Mouse (Mus musculus): ENCODE data around the gene Wdr20. TPM values are rescaled to one million over a fixed set of nuclear protein-coding genes. Genes with fewer than 3 reads are reported as not detected.

Wdr20 gene
- polyA plus RNA-seq, 1 experiment from 2014 or later, result 21.8 TPM

GRCm38 (mm10) chr12:110764531-110764930 is 26.8 kb downstream of the Wdr20 start:
- Histone ChIP-seq H3K4me1 (replicated peaks; ENCODE audit: control insufficient read depth, insufficient read depth, low read length) (peaks cover 11% of the 10 kb centered on the region), H3K4me2 (replicated peaks) (no peak overlapping the region), H3K27me3 (ENCODE audit: control insufficient read depth, insufficient read depth, low read length) (no peaks in the 10 kb centered on the region), H3K9me3 (ENCODE audit: control insufficient read depth, low read length) (no peaks in the 10 kb centered on the region), H3K36me3 (replicated peaks; ENCODE audit: control insufficient read depth, insufficient read depth) (no peaks in the 10 kb centered on the region), H3K9ac (no peak overlapping the region), H3K4me3 (replicated peaks; ENCODE audit: low read length) (no peak overlapping the region), H3K27ac (no peak overlapping the region)
- 88% methylated on average over 5 of the region's 5 CpGs for WGBS
- DNase-seq (ENCODE audit: low spot score), result no peak
- ATAC-seq (ENCODE audit: low FRiP score), result no peak

DNA sequence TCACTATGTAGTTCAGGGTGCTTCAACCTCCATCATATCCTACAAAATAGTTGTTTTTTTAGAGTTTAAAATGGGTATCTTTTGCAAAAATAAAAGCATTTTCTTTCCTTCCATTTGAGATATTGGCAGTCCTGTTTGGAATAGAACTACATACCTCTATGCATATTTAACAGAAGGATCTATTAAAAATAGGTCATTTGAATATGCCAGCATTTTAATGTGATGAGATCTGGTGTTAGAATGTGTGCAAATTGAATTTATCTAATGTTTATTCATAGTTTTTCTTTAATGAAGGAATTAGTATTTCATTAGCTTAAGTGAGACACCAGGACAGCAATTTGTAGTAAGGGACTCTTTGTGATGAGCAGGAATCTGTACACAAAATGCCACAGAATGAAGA is 30.8 kb downstream of the Wdr20 start:
- Histone ChIP-seq H3K4me3 (replicated peaks; ENCODE audit: low read length) (no peak overlapping the region), H3K27me3 (ENCODE audit: control insufficient read depth, insufficient read depth, low read length) (no peaks in the 10 kb centered on the region), H3K4me1 (replicated peaks; ENCODE audit: control insufficient read depth, insufficient read depth, low read length) (peaks cover 11% of the 10 kb centered on the region), H3K9me3 (ENCODE audit: control insufficient read depth, low read length) (no peaks in the 10 kb centered on the region), H3K27ac (no peak overlapping the region), H3K36me3 (replicated peaks; ENCODE audit: control insufficient read depth, insufficient read depth) (no peaks in the 10 kb centered on the region), H3K4me2 (replicated peaks) (no peak overlapping the region), H3K9ac (no peak overlapping the region)
- no peak for ATAC-seq (ENCODE audit: low FRiP score)
- DNase-seq (ENCODE audit: low spot score), result no peak

- H3K4me1 ChIP-seq (replicated peaks; ENCODE audit: control insufficient read depth, insufficient read depth, low read length), result peaks cover 11% of the 10 kb centered on the region
- no peak for DNase-seq (ENCODE audit: low spot score)
- H3K27me3 ChIP-seq (ENCODE audit: control insufficient read depth, insufficient read depth, low read length), result no peaks in the 10 kb centered on the region
- no peak for ATAC-seq (ENCODE audit: low FRiP score)
- no peak overlapping the region for H3K4me2 ChIP-seq (replicated peaks)
- H3K9me3 ChIP-seq (ENCODE audit: control insufficient read depth, low read length), result no peaks in the 10 kb centered on the region
- H3K4me3 ChIP-seq (replicated peaks; ENCODE audit: low read length), result no peak overlapping the region
- no peaks in the 10 kb centered on the region for H3K36me3 ChIP-seq (replicated peaks; ENCODE audit: control insufficient read depth, insufficient read depth)
- peak overlapping the region; percentile 9; the same call in 1 of the 2 replicates for H3K27ac ChIP-seq
- WGBS, result 70% methylated on average over 6 of the region's 6 CpGs
- H3K9ac ChIP-seq, result no peak overlapping the region
Measured at GRCm38 (mm10) chr12:110769660-110770297, 32.0 kb downstream of the Wdr20 start.

DNA sequence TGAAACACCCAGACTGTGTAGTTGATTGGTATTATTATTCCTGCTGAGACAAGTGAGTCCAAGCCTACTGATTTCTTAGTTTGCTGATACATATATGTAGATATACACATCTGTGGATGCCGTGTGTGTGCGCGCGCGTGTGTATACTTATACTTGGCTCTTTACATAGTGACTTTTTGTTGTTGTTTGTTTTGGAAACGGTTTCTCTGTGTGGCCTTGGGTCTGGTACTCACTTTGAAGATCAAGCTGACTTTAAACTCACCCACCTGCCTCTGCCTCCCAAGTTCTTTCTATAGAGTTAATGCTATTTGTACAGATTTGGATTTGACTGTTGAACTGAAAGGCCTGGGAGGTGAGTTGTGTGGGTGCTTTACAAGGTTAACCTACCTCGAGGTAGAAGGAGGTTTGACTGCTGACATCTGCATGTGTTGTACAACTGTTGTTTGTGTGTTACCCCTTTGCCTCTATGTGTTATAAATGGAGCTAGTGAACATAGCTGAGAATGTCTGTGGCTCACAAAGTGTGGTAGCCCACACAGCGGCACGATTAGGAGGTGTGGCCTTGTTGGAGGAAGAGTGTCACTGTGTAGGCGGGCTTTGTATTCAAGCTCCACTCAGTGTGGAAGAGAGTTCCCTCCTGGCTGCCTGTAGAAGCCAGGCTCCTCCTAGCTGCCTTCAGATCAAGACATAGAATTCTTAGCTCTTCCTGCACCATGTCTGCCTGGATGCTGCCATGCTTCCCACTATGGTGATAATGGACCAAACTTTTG is 32.9 kb downstream of the Wdr20 start:
- Histone ChIP-seq H3K27me3 (ENCODE audit: control insufficient read depth, insufficient read depth, low read length) (no peaks in the 10 kb centered on the region), H3K4me1 (replicated peaks; ENCODE audit: control insufficient read depth, insufficient read depth, low read length) (peaks cover 14% of the 10 kb centered on the region), H3K9ac (no peak overlapping the region), H3K27ac (no peak overlapping the region), H3K36me3 (replicated peaks; ENCODE audit: control insufficient read depth, insufficient read depth) (no peaks in the 10 kb centered on the region), H3K4me3 (replicated peaks; ENCODE audit: low read length) (no peak overlapping the region), H3K9me3 (ENCODE audit: control insufficient read depth, low read length) (no peaks in the 10 kb centered on the region), H3K4me2 (replicated peaks) (no peak overlapping the region)
- ATAC-seq (ENCODE audit: low FRiP score), result no peak
- no peak for DNase-seq (ENCODE audit: low spot score)
- WGBS, result 96% methylated on average over 10 of the region's 10 CpGs

GRCm38 (mm10) chr12:110771961-110772360 is 34.2 kb downstream of the Wdr20 start:
- H3K9ac ChIP-seq, result no peak overlapping the region
- H3K27ac ChIP-seq, result no peak overlapping the region
- no peak overlapping the region for H3K4me3 ChIP-seq (replicated peaks; ENCODE audit: low read length)
- no peak for ATAC-seq (ENCODE audit: low FRiP score)
- DNase-seq (ENCODE audit: low spot score), result no peak
- 92% methylated on average over 6 of the region's 6 CpGs for WGBS
- no peaks in the 10 kb centered on the region for H3K36me3 ChIP-seq (replicated peaks; ENCODE audit: control insufficient read depth, insufficient read depth)
- no peaks in the 10 kb centered on the region for H3K27me3 ChIP-seq (ENCODE audit: control insufficient read depth, insufficient read depth, low read length)
- no peak overlapping the region for H3K4me2 ChIP-seq (replicated peaks)
- H3K4me1 ChIP-seq (replicated peaks; ENCODE audit: control insufficient read depth, insufficient read depth, low read length), result peaks cover 14% of the 10 kb centered on the region
- no peaks in the 10 kb centered on the region for H3K9me3 ChIP-seq (ENCODE audit: control insufficient read depth, low read length)

GRCm38 (mm10) chr12:110775628-110776426 is 38.1 kb downstream of the Wdr20 start:
- H3K4me3 ChIP-seq (replicated peaks; ENCODE audit: low read length), result no peak overlapping the region
- no peak overlapping the region for H3K4me2 ChIP-seq (replicated peaks)
- H3K4me1 ChIP-seq (replicated peaks; ENCODE audit: control insufficient read depth, insufficient read depth, low read length), result 0 out of 2 replicates have a peak, but pooled peaks cover 3% of the 10 kb centered on the region
- no peaks in the 10 kb centered on the region for H3K27me3 ChIP-seq (ENCODE audit: control insufficient read depth, insufficient read depth, low read length)
- DNase-seq (ENCODE audit: low spot score), result no peak
- 79% methylated on average over 5 of the region's 5 CpGs for WGBS
- no peak for ATAC-seq (ENCODE audit: low FRiP score)
- H3K9me3 ChIP-seq (ENCODE audit: control insufficient read depth, low read length), result no peaks in the 10 kb centered on the region
- H3K9ac ChIP-seq, result no peak overlapping the region
- peaks cover 18% of the 10 kb centered on the region for H3K36me3 ChIP-seq (replicated peaks; ENCODE audit: control insufficient read depth, insufficient read depth)
- no peak overlapping the region for H3K27ac ChIP-seq

DNA sequence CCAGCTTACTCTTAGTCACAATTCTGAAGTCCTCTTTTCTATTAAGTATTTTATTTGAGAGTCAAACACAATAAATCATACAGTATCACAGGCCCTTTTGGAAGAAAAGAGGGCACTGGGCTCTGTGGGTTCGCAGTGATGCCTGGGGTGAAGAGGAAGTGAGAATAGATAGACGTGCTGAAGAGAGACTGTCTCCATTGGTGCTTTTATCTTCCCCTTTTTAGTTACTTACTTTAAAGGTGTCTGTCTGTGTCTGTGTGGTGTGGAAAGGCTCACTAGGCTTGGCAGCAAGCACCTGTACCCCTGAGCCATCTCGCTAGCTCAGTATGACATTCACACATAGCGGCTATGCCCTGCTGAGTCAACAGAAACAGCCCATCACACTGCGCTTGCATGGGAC is 40.1 kb downstream of the Wdr20 start:
- 0 out of 2 replicates have a peak, but pooled peaks cover 3% of the 10 kb centered on the region for H3K4me1 ChIP-seq (replicated peaks; ENCODE audit: control insufficient read depth, insufficient read depth, low read length)
- peaks cover 32% of the 10 kb centered on the region for H3K36me3 ChIP-seq (replicated peaks; ENCODE audit: control insufficient read depth, insufficient read depth)
- H3K4me2 ChIP-seq (replicated peaks), result no peak overlapping the region
- H3K27ac ChIP-seq, result no peak overlapping the region
- DNase-seq (ENCODE audit: low spot score), result no peak
- no peak overlapping the region for H3K4me3 ChIP-seq (replicated peaks; ENCODE audit: low read length)
- H3K27me3 ChIP-seq (ENCODE audit: control insufficient read depth, insufficient read depth, low read length), result no peaks in the 10 kb centered on the region
- no peaks in the 10 kb centered on the region for H3K9me3 ChIP-seq (ENCODE audit: control insufficient read depth, low read length)
- 79% methylated on average over 5 of the region's 5 CpGs for WGBS
- ATAC-seq (ENCODE audit: low FRiP score), result no peak
- no peak overlapping the region for H3K9ac ChIP-seq

- Histone ChIP-seq H3K27ac (no peak overlapping the region), H3K27me3 (ENCODE audit: control insufficient read depth, insufficient read depth, low read length) (no peaks in the 10 kb centered on the region), H3K4me2 (replicated peaks) (no peak overlapping the region), H3K4me1 (replicated peaks; ENCODE audit: control insufficient read depth, insufficient read depth, low read length) (0 out of 2 replicates have a peak, but pooled peaks cover 3% of the 10 kb centered on the region), H3K9ac (no peak overlapping the region), H3K36me3 (replicated peaks; ENCODE audit: control insufficient read depth, insufficient read depth) (peaks cover 32% of the 10 kb centered on the region), H3K4me3 (replicated peaks; ENCODE audit: low read length) (no peak overlapping the region), H3K9me3 (ENCODE audit: control insufficient read depth, low read length) (no peaks in the 10 kb centered on the region)
- no peak for DNase-seq (ENCODE audit: low spot score)
- 87% methylated on average over 7 of the region's 7 CpGs for WGBS
- ATAC-seq (ENCODE audit: low FRiP score), result no peak
Measured at GRCm38 (mm10) chr12:110779296-110779695, 41.6 kb downstream of the Wdr20 start.

- no peaks in the 10 kb centered on the region for H3K27me3 ChIP-seq (ENCODE audit: control insufficient read depth, insufficient read depth, low read length)
- peaks cover 32% of the 10 kb centered on the region for H3K36me3 ChIP-seq (replicated peaks; ENCODE audit: control insufficient read depth, insufficient read depth)
- no peak overlapping the region for H3K27ac ChIP-seq
- no peaks in the 10 kb centered on the region for H3K4me1 ChIP-seq (replicated peaks; ENCODE audit: control insufficient read depth, insufficient read depth, low read length)
- H3K4me2 ChIP-seq (replicated peaks), result no peak overlapping the region
- H3K4me3 ChIP-seq (replicated peaks; ENCODE audit: low read length), result no peak overlapping the region
- DNase-seq (ENCODE audit: low spot score) (peak; percentile 50), ATAC-seq (ENCODE audit: low FRiP score) (peak; percentile 55; the same call in 1 of the 2 replicates)
- no peaks in the 10 kb centered on the region for H3K9me3 ChIP-seq (ENCODE audit: control insufficient read depth, low read length)
- WGBS, result 77% methylated on average over 8 of the region's 8 CpGs
- H3K9ac ChIP-seq, result no peak overlapping the region
Measured at GRCm38 (mm10) chr12:110781181-110781580, 43.4 kb downstream of the Wdr20 start.

Measured in hindbrain, embryonic 14.5 days (tissue).